Mouse (Mus musculus): Measurements from ENCODE around the gene Trpm1. TPM values are rescaled to one million over a fixed set of nuclear protein-coding genes. Genes with fewer than 3 reads are reported as not detected.

Gene Trpm1
- total and polyA plus RNA-seq, 3 experiments, result 5.9 to 10.7 (median 6.1) TPM

- no peak for TF ChIP-seq NELFE (IDR thresholded peaks at IDR 0.05; ENCODE audit: low read depth, low read length)
These were observed 142.8 kb downstream of the Trpm1 start (continued) for GRCm38 (mm10) chr7:64296286-64297010.

GRCm38 (mm10) chr7:64310241-64310640 is 156.6 kb downstream of the Trpm1 start:
- Histone ChIP-seq H3K4me3 (replicated peaks in 1 of 3; ENCODE audit: low read depth in 2 of 3, low read length in 2 of 3, poor library complexity in 1 of 3) (no peak overlapping the region), H3K27ac (ENCODE audit: insufficient read depth, low read depth) (no peak overlapping the region), H3K27me3 (replicated peaks) (no peaks in the 10 kb centered on the region), H3K9ac (ENCODE audit: insufficient read depth, low read depth) (no peak overlapping the region), H3K79me2 (replicated peaks; ENCODE audit: control insufficient read depth, extremely low read depth, insufficient read depth, poor library complexity, severe bottlenecking) (no peaks in the 10 kb centered on the region), H3K9me3 (replicated peaks; ENCODE audit: low read length) (no peaks in the 10 kb centered on the region), H3K4me1 (ENCODE audit: control insufficient read depth in 1 of 2, insufficient read depth in 2 of 2) (peaks cover 0 to 8% of the 10 kb centered on the region in 2 experiments; a peak in 2 of 4 replicates), H3K4me2 (ENCODE audit: insufficient read depth, low read depth, poor library complexity, severe bottlenecking) (no peak overlapping the region), H3K36me3 (replicated peaks in 1 of 2; ENCODE audit: control insufficient read depth in 1 of 2, insufficient read depth in 1 of 2, low read length in 1 of 2) (peaks cover 6 to 12% of the 10 kb centered on the region in 2 experiments)
- dilution Hi-C loops (cut with MboI; ENCODE audit: extremely low pct_ligation_motif_present, extremely low pct_unique_long_range_greater_than_20kb, low sequenced_read_pairs), result no loop called here
- in situ Hi-C loops (cut with MboI; ENCODE audit: low pct_ligation_motif_present, low pct_unique_long_range_greater_than_20kb, low sequenced_read_pairs), result no loop called here
- TF ChIP-seq RAD21 (IDR thresholded peaks at IDR 0.05; ENCODE audit: low read depth, low read length) (no peak), TBP (conservative IDR thresholded peaks at IDR 0.05; ENCODE audit: low read depth, low read length) (no peak), NELFE (IDR thresholded peaks at IDR 0.05; ENCODE audit: low read depth, low read length) (no peak), MEF2A (IDR thresholded peaks at IDR 0.05; ENCODE audit: borderline replicate concordance, low read depth, low read length) (no peak), GABPA (IDR thresholded peaks at IDR 0.05; ENCODE audit: insufficient replicate concordance, low read depth, low read length) (no peak), CHD2 (IDR thresholded peaks at IDR 0.05; ENCODE audit: low read length) (no peak), TCF12 (IDR thresholded peaks at IDR 0.05; ENCODE audit: low read depth, low read length) (no peak), SMC3 (IDR thresholded peaks at IDR 0.05; ENCODE audit: low read depth, low read length) (no peak), MXI1 (IDR thresholded peaks at IDR 0.05; ENCODE audit: low read depth, low read length) (no peak), KAT2A (IDR thresholded peaks at IDR 0.05; ENCODE audit: insufficient replicate concordance, low read length) (no peak), MAFK (IDR thresholded peaks at IDR 0.05; ENCODE audit: insufficient replicate concordance, low read length) (no peak), E2F4 (IDR thresholded peaks at IDR 0.05; ENCODE audit: insufficient replicate concordance, low read depth, low read length) (no peak), MYC (IDR thresholded peaks at IDR 0.05; ENCODE audit: low read depth, low read length) (no peak)
- no peak for DNase-seq (ENCODE audit: extremely low read depth)

- H3K79me2 ChIP-seq (replicated peaks; ENCODE audit: control insufficient read depth, extremely low read depth, insufficient read depth, poor library complexity, severe bottlenecking), result no peaks in the 10 kb centered on the region
- H3K4me2 ChIP-seq (ENCODE audit: insufficient read depth, low read depth, poor library complexity, severe bottlenecking), result no peak overlapping the region
- TF ChIP-seq UBTF (IDR thresholded peaks at IDR 0.05; ENCODE audit: low read depth, low read length) (no peak), RCOR1 (conservative IDR thresholded peaks at IDR 0.05; ENCODE audit: low read depth, low read length) (no peak), HCFC1 (IDR thresholded peaks at IDR 0.05; ENCODE audit: low read depth, low read length) (no peak), ZC3H11A (IDR thresholded peaks at IDR 0.05; ENCODE audit: low read depth, low read length) (no peak)
- H3K9me3 ChIP-seq (replicated peaks; ENCODE audit: low read length), result no peaks in the 10 kb centered on the region
- H3K9ac ChIP-seq (ENCODE audit: insufficient read depth, low read depth), result no peak overlapping the region
- no peaks in the 10 kb centered on the region for H3K27me3 ChIP-seq (replicated peaks)
- H3K4me1 ChIP-seq (ENCODE audit: control insufficient read depth in 1 of 2, insufficient read depth in 2 of 2), result peaks cover 0 to 8% of the 10 kb centered on the region in 2 experiments; a peak in 2 of 4 replicates
- no peak for DNase-seq (ENCODE audit: extremely low read depth)
- in situ Hi-C loops (cut with MboI; ENCODE audit: low pct_ligation_motif_present, low pct_unique_long_range_greater_than_20kb, low sequenced_read_pairs), result no loop called here
- dilution Hi-C loops (cut with MboI; ENCODE audit: extremely low pct_ligation_motif_present, extremely low pct_unique_long_range_greater_than_20kb, low sequenced_read_pairs), result no loop called here
- no peak overlapping the region for H3K4me3 ChIP-seq (replicated peaks in 1 of 3; ENCODE audit: low read depth in 2 of 3, low read length in 2 of 3, poor library complexity in 1 of 3)
- H3K27ac ChIP-seq (ENCODE audit: insufficient read depth, low read depth), result no peak overlapping the region
- peaks cover 7 to 13% of the 10 kb centered on the region in 2 experiments for H3K36me3 ChIP-seq (replicated peaks in 1 of 2; ENCODE audit: control insufficient read depth in 1 of 2, insufficient read depth in 1 of 2, low read length in 1 of 2)
These were observed 157.1 kb downstream of the Trpm1 start for GRCm38 (mm10) chr7:64310756-64311155.

All from CH12.LX (cell line).